Mouse (Mus musculus): ENCODE measurements around the gene Spdef.
A peak's percentile ranks its signal among the peaks of the same experiment; 100 is the strongest.

Spdef gene

GRCm38 (mm10) chr17:27728770-27729169 is at the start of gene Spdef:
TSS of gene Spdef (minus strand) at chr17:27728955.
- DNase-seq: no peak

DNA sequence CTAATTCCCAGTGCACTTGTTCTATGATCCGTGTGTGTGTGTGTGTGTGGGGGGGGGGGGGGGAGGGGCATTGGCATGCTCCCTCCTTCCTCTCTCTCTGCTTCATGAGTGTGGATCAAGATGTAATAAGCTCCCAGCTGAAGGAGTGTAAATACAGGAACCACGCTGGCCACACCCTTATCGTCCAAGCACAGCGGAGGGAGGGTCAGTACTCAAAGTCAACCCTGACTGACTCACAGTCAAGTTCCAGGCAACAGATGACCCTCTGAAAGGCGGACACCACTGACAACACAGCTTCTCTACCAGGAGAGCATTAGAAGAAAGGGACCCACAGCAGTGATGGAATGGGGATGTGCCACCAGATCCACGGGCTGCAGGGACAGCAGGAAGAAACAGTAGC is 49.1 kb upstream of the Spdef start:
- DNase-seq: no peak

DNA sequence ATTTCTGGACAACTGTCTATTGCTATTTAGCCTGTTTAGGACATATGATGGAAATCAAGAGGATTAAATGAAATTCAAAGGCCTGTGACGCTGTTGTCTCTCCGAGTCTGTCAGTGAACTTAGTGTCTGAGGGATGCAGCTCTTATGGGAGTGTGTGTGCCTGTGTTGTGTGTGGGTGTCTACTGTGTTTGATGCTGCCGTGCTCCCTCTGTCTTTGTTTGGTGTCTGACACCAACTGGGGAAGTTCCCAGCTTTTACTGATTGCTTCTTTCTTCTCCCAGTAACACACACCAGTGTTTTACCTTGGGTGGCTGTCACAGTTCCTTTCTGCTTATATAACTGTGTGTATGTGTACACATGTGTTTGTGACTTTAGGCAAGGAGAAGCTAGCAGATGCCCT is 45.4 kb upstream of the Spdef start:
- no peak for DNase-seq

GRCm38 (mm10) chr17:27771616-27772015 is 42.9 kb upstream of the Spdef start:
- no peak for DNase-seq

- peak; percentile 93 to 96 for DNase-seq
Measured at GRCm38 (mm10) chr17:27768817-27769542, 40.2 kb upstream of the Spdef start.

GRCm38 (mm10) chr17:27767543-27767942 is 38.8 kb upstream of the Spdef start:
- no peak for DNase-seq

- DNase-seq: no peak
Measured at GRCm38 (mm10) chr17:27767120-27767519, 38.4 kb upstream of the Spdef start.

DNA sequence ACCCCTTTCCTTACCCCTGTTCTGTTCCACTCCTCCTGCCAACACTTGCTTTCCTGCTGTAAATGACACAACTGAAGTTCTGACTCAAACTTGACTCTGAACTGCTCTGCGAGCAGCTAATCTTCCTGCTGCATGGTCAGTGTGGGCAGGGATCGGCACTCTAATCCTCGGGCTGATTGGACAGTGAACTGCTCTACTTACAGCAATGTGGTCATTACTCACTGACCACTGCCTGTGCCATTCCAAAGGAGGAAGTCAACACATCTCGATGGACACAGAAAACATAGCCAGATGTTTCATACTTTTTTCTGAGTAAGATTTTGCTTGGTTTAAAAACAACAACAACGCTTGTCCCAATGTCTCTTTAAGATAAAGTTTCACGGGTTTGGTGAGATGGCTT is 36.3 kb upstream of the Spdef start:
- no peak for DNase-seq

DNA sequence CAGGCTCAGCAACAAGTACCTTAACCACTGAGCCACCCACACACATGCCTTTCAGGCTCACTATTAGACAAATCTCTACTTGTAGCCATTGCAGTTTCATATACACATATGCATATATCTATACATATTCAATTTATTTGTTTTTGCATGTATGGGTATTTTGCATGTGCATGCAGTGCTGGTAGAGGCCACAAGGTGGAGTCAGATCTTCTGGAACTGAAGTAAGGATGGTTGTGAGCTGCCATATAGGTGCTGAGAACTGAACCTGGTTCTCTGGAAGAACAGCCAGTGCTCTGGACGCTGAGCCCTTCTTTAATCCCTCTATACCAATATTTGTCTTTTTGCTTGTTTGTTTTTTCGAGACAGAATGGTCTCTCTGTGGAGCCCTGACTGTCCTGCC is 35.7 kb upstream of the Spdef start:
- no peak for DNase-seq

GRCm38 (mm10) chr17:27762884-27763283 is 34.1 kb upstream of the Spdef start:
- DNase-seq: no peak

- peak; percentile 95 for DNase-seq
Measured at GRCm38 (mm10) chr17:27761639-27762336, 33.0 kb upstream of the Spdef start.

- peak in 1 of 2 experiments; percentile 10 for DNase-seq
Measured at GRCm38 (mm10) chr17:27760169-27760568, 31.4 kb upstream of the Spdef start.

- DNase-seq: peak; percentile 69 to 72
Measured at GRCm38 (mm10) chr17:27751314-27752202, 22.8 kb upstream of the Spdef start.

DNA sequence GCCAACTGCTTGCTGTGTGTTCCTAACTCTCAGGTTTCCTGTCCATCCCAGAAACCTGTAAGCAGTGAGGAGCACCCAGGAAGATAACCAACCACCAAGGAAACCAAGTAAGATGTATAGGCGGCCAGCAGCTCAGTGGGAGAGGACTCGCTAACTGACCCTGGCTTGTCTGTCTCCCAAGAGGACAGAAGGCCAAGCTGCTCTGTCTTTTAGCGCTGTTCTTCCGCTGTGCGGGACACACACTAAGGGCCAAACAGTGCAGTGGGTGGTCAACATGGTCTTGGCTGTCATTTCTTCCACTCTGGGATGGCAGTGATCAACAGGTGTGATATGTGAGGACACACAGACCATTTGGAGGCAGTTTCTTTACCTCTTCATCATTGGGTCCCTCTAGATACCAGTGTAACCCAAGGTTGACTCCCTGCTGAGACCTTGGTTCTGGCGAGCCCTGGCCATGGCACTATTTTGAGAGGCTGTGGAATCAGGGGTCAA is 21.7 kb upstream of the Spdef start:
- peak; percentile 53 to 74 for DNase-seq

DNA sequence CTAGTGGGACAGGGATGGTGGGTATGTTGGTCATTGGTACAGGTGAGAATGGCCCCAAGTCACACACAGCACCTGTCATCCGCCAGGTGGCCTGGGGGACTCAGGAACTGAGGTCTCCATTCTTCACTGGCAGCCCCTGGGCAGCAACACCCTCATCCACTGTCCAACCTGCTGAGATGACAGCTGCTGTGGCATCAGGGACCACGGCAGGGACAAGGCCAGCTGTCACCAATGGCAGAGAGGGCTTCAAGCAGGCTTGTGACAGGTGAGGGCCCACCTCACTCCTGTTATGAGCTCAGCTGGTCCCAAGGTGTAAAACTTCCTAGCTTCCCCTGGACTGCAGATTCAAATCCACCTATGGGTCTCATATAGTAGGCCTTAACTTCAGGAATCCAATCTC is 19.4 kb upstream of the Spdef start:
- DNase-seq: no peak

DNA sequence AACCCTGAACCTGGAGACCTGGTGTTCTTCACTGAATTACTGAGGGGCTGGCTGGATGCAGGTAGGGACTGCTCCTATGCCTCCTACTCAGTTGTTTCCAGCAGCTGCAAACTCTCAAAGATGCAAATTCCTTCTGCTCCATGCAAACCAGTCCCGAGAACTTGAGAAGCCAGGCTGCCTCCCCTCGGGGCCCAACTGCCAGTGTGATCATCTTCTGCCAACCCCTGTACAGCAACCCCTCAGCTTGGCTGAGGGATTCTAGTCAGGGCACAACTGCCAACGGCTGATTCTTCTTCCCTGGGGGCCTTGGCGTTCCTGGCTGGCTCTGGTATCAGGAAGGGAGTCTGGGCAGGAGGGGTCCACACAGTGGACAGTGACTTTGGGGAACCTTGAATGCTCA is 17.7 kb upstream of the Spdef start:
- peak in 1 of 2 experiments; percentile 48 for DNase-seq

DNA sequence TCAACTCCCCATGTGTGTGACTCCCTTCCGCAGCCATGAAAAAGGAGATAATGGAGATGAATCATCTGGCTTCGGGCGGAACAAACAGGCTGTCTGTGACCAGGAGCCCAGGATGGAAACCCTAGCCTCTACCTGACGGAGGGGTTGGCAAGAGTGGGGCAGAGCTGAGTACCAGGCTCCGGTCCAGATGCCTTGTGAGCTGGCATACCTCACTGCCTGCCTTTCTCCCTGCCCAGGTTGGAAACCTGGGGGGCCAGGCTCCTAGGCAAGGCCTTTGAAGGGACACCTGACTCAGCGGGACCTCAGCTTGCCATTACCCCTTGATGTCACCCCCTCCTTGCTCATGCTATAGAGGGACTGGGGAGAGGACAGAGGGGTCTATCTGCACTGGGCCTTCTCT is 12.2 kb upstream of the Spdef start:
- no peak for DNase-seq

DNA sequence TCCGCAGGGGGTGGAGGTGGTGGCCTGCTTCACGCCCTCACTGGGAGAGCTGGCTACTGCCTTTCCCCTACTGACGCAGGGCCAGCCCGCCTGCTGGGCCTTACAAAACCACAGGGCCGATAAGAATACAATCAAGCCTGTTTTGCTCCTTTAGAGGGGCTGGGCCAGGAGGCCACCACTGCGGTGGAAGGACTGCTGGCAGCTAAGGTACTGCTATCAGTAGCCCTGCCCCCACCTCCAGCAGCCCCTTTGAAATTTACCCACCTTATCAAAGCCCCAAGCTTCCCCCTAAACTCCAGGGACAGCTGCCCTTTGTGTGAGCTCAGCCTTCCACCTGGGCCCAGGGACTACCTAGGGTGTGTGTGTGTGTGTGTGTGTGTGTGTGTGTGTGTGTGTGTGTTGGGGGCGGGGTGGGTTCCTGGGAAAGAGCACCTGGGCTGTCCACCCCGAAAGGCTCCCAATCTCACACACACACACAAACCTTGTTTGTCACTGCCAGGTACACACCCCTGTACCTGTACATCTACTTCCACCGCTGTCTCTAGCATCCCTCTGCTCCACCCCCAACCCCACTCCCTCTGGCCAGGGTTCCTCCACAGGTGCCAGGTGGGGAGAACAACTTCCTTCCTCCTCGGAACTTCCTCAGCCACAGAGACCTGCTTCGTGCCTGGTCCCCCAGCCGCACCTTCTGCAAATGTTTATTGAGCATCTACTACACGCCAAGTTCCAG is 5.8 kb upstream of the Spdef start:
- DNase-seq: no peak

- no peak for DNase-seq
Measured at GRCm38 (mm10) chr17:27732694-27733093, 3.9 kb upstream of the Spdef start.

DNA sequence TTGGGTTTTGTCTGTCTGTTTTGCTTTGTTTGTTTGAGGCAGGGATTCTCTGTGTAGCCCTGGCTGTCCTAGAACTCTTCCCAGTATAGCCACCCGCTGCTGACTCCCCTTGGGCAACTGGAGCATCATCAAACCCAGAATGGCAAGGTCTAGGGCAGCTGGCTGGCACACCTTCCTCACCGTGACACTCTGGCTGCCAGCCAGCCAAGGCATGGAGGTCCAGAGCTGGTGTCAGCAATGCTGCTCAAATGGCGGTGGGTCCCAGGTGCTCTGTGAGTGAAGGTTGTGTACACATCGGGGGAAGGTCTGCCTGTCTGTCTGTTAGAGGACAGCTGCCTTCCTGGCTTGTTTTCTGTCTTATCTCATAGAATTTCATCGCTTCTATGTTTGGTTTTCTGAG is 3.4 kb upstream of the Spdef start:
- DNase-seq: peak; percentile 52 to 57

DNA sequence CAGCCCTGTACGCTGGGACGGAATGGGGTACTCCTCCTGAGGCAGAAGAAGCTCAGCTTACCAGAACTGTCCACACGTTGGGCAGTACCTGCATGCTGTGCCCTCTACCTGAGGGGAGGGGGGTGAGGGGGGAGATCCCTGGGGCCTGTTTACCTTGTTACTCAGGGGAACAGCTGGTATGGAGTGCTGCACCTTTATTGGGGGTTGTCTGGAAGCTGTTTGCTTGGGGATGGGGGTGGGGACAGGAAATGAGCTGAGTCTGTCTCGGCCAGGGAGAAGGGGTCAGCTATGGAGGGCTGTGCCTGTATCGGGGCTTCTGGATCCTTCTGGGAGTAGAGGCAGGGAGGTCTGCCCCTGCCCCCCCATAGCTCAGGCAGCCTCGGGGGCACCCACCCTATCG is 2.2 kb downstream of the Spdef start:
- no peak for DNase-seq

DNA sequence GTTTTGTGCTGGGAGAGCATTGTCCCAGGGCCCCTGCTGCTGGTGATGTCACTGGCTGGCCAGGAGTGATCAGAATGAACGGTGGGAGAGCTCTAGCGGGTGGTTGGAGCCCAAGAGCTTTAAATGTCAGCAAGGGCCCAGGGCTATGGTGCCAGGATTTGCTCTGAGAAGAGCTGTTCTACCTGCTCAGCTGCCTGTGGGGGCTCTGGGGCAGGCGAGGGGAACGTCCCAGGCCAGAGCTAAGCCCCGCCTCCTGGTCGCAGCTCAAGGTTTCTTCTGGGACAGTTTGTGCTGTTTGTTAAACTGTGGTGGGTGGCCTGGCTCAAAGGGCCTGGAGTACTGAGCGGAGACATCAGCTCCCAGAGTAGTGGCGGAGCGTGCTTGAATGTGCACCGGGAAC is 3.3 kb downstream of the Spdef start:
- no peak for DNase-seq

DNA sequence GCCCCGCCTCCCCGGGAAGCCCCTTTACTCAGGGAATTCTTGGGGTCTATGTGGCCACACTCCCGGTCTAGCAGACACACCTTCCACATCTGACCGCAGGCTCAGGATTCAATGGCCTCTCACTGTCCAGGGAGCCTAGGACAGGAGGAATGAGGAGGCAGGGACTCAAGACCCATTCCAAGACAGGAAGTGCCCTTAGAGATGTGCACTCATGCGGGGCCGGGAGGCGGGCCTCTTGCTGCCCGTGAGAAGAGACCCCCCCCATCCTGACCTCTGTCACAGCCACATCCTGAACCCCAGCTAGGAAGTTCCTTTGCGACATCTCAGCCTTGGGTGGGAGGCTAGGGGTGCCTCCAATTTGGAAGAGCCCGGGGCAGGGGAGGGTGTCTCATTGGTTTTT is 3.7 kb downstream of the Spdef start:
- no peak for DNase-seq

Measured in cerebellum, postnatal 10 days (tissue).